10 mouse cellular contexts compared by ENCODE assay signal in genomic region chr1:43511256-43511655, GRCm38 (mm10).
DNase-seq lines count a peak whose midpoint lies in the region; TF ChIP-seq lines count a peak whose summit lies in the region.
"Had no signal": no experiment of that assay in that cellular context is flagged by ENCODE, and none has a peak within 500 bp of the region (broad histone marks: within the 10 kb centered on the region; RNA-seq: fewer than 3 reads in every experiment).

No protein-coding gene starts in this region.

- no peaks in the 10 kb centered on the region; the same call in 1 of the 2 replicates for H3K36me3 ChIP-seq in heart, adult 2 months (ENCODE audit: control insufficient read depth, insufficient read depth, low read length)
- H3K36me3 ChIP-seq in embryonic facial prominence, embryonic 10.5 days (replicated peaks) = peaks cover 64% of the 10 kb centered on the region

- no peaks in the 10 kb centered on the region; the same call in 1 of the 2 replicates for H3K4me1 ChIP-seq in heart, adult 2 months (ENCODE audit: control insufficient read depth, insufficient read depth, low read length)
- peaks cover 10% of the 10 kb centered on the region for H3K4me1 ChIP-seq in cerebellum, adult 2 months (ENCODE audit: control insufficient read depth, insufficient read depth, low read length)
- peaks cover 7% of the 10 kb centered on the region for H3K4me1 ChIP-seq in embryonic facial prominence, embryonic 10.5 days

- TF ChIP-seq POLR2A in heart, adult 2 months (IDR thresholded peaks at IDR 0.05; ENCODE audit: insufficient read depth, low read depth, low read length) = no peak
- no peak for TF ChIP-seq POLR2A in cerebellum, adult 2 months (IDR thresholded peaks at IDR 0.05; ENCODE audit: borderline replicate concordance, insufficient read depth, low read length)

- no peak for DNase-seq in heart, adult 2 months
- no peak for DNase-seq in heart, adult 9 months (ENCODE audit: low spot score in 2 of 2)
- DNase-seq in retina, embryonic 14.5 days (ENCODE audit: low spot score) = peak; percentile 10
- no peak for DNase-seq in retina, postnatal 1 day
- DNase-seq in cerebellum, adult 2 months = peak; percentile 46 to 52
- DNase-seq in naive thymus-derived CD4-positive, alpha-beta T cell, adult 2 months (ENCODE audit: low read depth) = peak; percentile 38
- no peak for DNase-seq in embryo, embryonic 11 days
- no peak for DNase-seq in embryonic facial prominence, embryonic 10.5 days (ENCODE audit: low spot score)
- DNase-seq: heart, postnatal 36 days had no signal

- no peak overlapping the region for H3K9ac ChIP-seq in heart, adult 2 months (ENCODE audit: low read depth, low read length)

- H3K27ac ChIP-seq in heart, adult 2 months = no peak overlapping the region
- H3K27ac ChIP-seq in cerebellum, adult 2 months (ENCODE audit: insufficient read depth, low read length) = no peak overlapping the region
- no peak overlapping the region for H3K27ac ChIP-seq in embryonic facial prominence, embryonic 10.5 days (replicated peaks)
- H3K27ac ChIP-seq: macrophage had no signal

- peaks cover 5% of the 10 kb centered on the region; the same call in 1 of the 2 replicates for H3K79me2 ChIP-seq in heart, adult 2 months (replicated peaks; ENCODE audit: control insufficient read depth, insufficient read depth, low read length)

- H3K4me3 ChIP-seq in heart, adult 2 months = no peak overlapping the region
- H3K4me3 ChIP-seq in cerebellum, adult 2 months (replicated peaks; ENCODE audit: insufficient read depth, low read depth, low read length) = no peak overlapping the region
- H3K4me3 ChIP-seq in embryonic facial prominence, embryonic 10.5 days = no peak overlapping the region

- peak; percentile 18; the same call in 1 of the 2 replicates for TF ChIP-seq CTCF in heart, adult 2 months (IDR thresholded peaks at IDR 0.05)
- peak; percentile 50 for TF ChIP-seq CTCF in cerebellum, adult 2 months (IDR thresholded peaks at IDR 0.05; ENCODE audit: borderline replicate concordance, insufficient read depth, low read depth, low read length)

- 90% methylated on average over 12 of the region's 12 CpGs for WGBS in heart, adult 2 months
- WGBS in cerebellum, adult 2 months = 81% methylated on average over 12 of the region's 12 CpGs
- WGBS in embryonic facial prominence, embryonic 10.5 days = 87% methylated on average over 12 of the region's 12 CpGs

- no peaks in the 10 kb centered on the region for H3K27me3 ChIP-seq in heart, adult 2 months (ENCODE audit: control insufficient read depth, insufficient read depth, low read length)
- H3K27me3 ChIP-seq in cerebellum, adult 2 months (ENCODE audit: control insufficient read depth, insufficient read depth, low read length) = no peaks in the 10 kb centered on the region
- H3K27me3 ChIP-seq in embryonic facial prominence, embryonic 10.5 days (replicated peaks; ENCODE audit: low read depth, poor library complexity, severe bottlenecking) = no peaks in the 10 kb centered on the region

- TF ChIP-seq EP300 in heart, adult 2 months (IDR thresholded peaks at IDR 0.05; ENCODE audit: insufficient read depth, low read depth, low read length) = no peak

- intact Hi-C loops in heart, adult 2 months (cut with DNase I) = no loop called here

- H3K9me3 ChIP-seq in embryonic facial prominence, embryonic 10.5 days = no peaks in the 10 kb centered on the region

Comparison
In these comparisons a context has a peak if more than half of its experiments do, and no peak if none do; other contexts are left out.
1. DNase-seq: peak in retina, embryonic 14.5 days (single experiment), cerebellum, adult 2 months (2 of 2) and naive thymus-derived CD4-positive, alpha-beta T cell, adult 2 months (single experiment); none in heart, adult 2 months (0 of 2), heart, adult 9 months (0 of 2), retina, postnatal 1 day (single experiment), embryo, embryonic 11 days (single experiment) and embryonic facial prominence, embryonic 10.5 days (single experiment).